Mouse (Mus musculus): ENCODE measurements at regions not wholly inside any gene's neighbourhood (a gene's known extent, or its start where the extent isn't known, plus 50 kb on each side); places are given as distances from the start of the nearest gene placed in this dataset.

GRCm38 (mm10) chr13:119081691-119082090, 346.7 kb upstream of the Paip1 start:
- in situ Hi-C loops (cut with MboI; ENCODE audit: low pct_unique_long_range_greater_than_20kb in 1 of 2, low sequenced_read_pairs in 2 of 2, unreplicated experiment in 1 of 2): no loop called here

GRCm38 (mm10) chr13:119117906-119118305, 310.5 kb upstream of the Paip1 start:
- in situ Hi-C loops (cut with MboI; ENCODE audit: low pct_unique_long_range_greater_than_20kb in 1 of 2, low sequenced_read_pairs in 2 of 2, unreplicated experiment in 1 of 2): no loop called here

- in situ Hi-C loops (cut with MboI; ENCODE audit: low pct_unique_long_range_greater_than_20kb in 1 of 2, low sequenced_read_pairs in 2 of 2, unreplicated experiment in 1 of 2): no loop called here
Observed at GRCm38 (mm10) chr13:119118382-119118781, 310.0 kb upstream of the Paip1 start.

- in situ Hi-C loops (cut with MboI; ENCODE audit: low pct_unique_long_range_greater_than_20kb in 1 of 2, low sequenced_read_pairs in 2 of 2, unreplicated experiment in 1 of 2): loop anchor here in 1 of 2 experiments (25.0 kb wide), 1 partner anchor 172 kb away; no protein-coding TSS in a partner anchor
Observed at GRCm38 (mm10) chr13:119140436-119140835, 288.0 kb upstream of the Paip1 start.

GRCm38 (mm10) chr13:119143351-119143750, 285.1 kb upstream of the Paip1 start:
- in situ Hi-C loops (cut with MboI; ENCODE audit: low pct_unique_long_range_greater_than_20kb in 1 of 2, low sequenced_read_pairs in 2 of 2, unreplicated experiment in 1 of 2): loop anchor here in 1 of 2 experiments (25.0 kb wide), 1 partner anchor 169 kb away; no protein-coding TSS in a partner anchor

- in situ Hi-C loops (cut with MboI; ENCODE audit: low pct_unique_long_range_greater_than_20kb in 1 of 2, low sequenced_read_pairs in 2 of 2, unreplicated experiment in 1 of 2): loop anchor here in 1 of 2 experiments (25.0 kb wide), 1 partner anchor 167 kb away; no protein-coding TSS in a partner anchor
Observed at GRCm38 (mm10) chr13:119145713-119146112, 282.7 kb upstream of the Paip1 start.

- in situ Hi-C loops (cut with MboI; ENCODE audit: low pct_unique_long_range_greater_than_20kb in 1 of 2, low sequenced_read_pairs in 2 of 2, unreplicated experiment in 1 of 2): loop anchor here in 1 of 2 experiments (25.0 kb wide), 1 partner anchor 165 kb away; no protein-coding TSS in a partner anchor
Observed at GRCm38 (mm10) chr13:119147701-119148100, 280.7 kb upstream of the Paip1 start.

GRCm38 (mm10) chr13:119149141-119149540, 279.3 kb upstream of the Paip1 start:
- in situ Hi-C loops (cut with MboI; ENCODE audit: low pct_unique_long_range_greater_than_20kb in 1 of 2, low sequenced_read_pairs in 2 of 2, unreplicated experiment in 1 of 2): loop anchor here in 1 of 2 experiments (25.0 kb wide), 1 partner anchor 163 kb away; no protein-coding TSS in a partner anchor

GRCm38 (mm10) chr13:119150847-119151548, 277.4 kb upstream of the Paip1 start:
- in situ Hi-C loops (cut with MboI; ENCODE audit: low pct_unique_long_range_greater_than_20kb in 1 of 2, low sequenced_read_pairs in 2 of 2, unreplicated experiment in 1 of 2): no loop called here

- in situ Hi-C loops (cut with MboI; ENCODE audit: low pct_unique_long_range_greater_than_20kb in 1 of 2, low sequenced_read_pairs in 2 of 2, unreplicated experiment in 1 of 2): no loop called here
Observed at GRCm38 (mm10) chr13:119177753-119178152, 250.6 kb upstream of the Paip1 start.

- in situ Hi-C loops (cut with MboI; ENCODE audit: low pct_unique_long_range_greater_than_20kb in 1 of 2, low sequenced_read_pairs in 2 of 2, unreplicated experiment in 1 of 2): no loop called here
Observed at GRCm38 (mm10) chr13:119178212-119178611, 250.2 kb upstream of the Paip1 start.

GRCm38 (mm10) chr13:119179157-119179920, 249.1 kb upstream of the Paip1 start:
- in situ Hi-C loops (cut with MboI; ENCODE audit: low pct_unique_long_range_greater_than_20kb in 1 of 2, low sequenced_read_pairs in 2 of 2, unreplicated experiment in 1 of 2): no loop called here

- in situ Hi-C loops (cut with MboI; ENCODE audit: low pct_unique_long_range_greater_than_20kb in 1 of 2, low sequenced_read_pairs in 2 of 2, unreplicated experiment in 1 of 2): no loop called here
Observed at GRCm38 (mm10) chr13:119184322-119184877, 244.0 kb upstream of the Paip1 start.

- in situ Hi-C loops (cut with MboI; ENCODE audit: low pct_unique_long_range_greater_than_20kb in 1 of 2, low sequenced_read_pairs in 2 of 2, unreplicated experiment in 1 of 2): no loop called here
Observed at GRCm38 (mm10) chr13:119185567-119186143, 242.7 kb upstream of the Paip1 start.

GRCm38 (mm10) chr13:119231556-119231955, 196.8 kb upstream of the Paip1 start:
- in situ Hi-C loops (cut with MboI; ENCODE audit: low pct_unique_long_range_greater_than_20kb in 1 of 2, low sequenced_read_pairs in 2 of 2, unreplicated experiment in 1 of 2): no loop called here

- in situ Hi-C loops (cut with MboI; ENCODE audit: low pct_unique_long_range_greater_than_20kb in 1 of 2, low sequenced_read_pairs in 2 of 2, unreplicated experiment in 1 of 2): no loop called here
Observed at GRCm38 (mm10) chr13:119232100-119233029, 196.0 kb upstream of the Paip1 start.

- in situ Hi-C loops (cut with MboI; ENCODE audit: low pct_unique_long_range_greater_than_20kb in 1 of 2, low sequenced_read_pairs in 2 of 2, unreplicated experiment in 1 of 2): no loop called here
Observed at GRCm38 (mm10) chr13:119233030-119233385, 195.4 kb upstream of the Paip1 start.

GRCm38 (mm10) chr13:119233869-119234268, 194.5 kb upstream of the Paip1 start:
- in situ Hi-C loops (cut with MboI; ENCODE audit: low pct_unique_long_range_greater_than_20kb in 1 of 2, low sequenced_read_pairs in 2 of 2, unreplicated experiment in 1 of 2): no loop called here

All from mouse embryonic stem cell (cell line).